Mouse (Mus musculus): Measurements from ENCODE around the gene Igf2.

DNA sequence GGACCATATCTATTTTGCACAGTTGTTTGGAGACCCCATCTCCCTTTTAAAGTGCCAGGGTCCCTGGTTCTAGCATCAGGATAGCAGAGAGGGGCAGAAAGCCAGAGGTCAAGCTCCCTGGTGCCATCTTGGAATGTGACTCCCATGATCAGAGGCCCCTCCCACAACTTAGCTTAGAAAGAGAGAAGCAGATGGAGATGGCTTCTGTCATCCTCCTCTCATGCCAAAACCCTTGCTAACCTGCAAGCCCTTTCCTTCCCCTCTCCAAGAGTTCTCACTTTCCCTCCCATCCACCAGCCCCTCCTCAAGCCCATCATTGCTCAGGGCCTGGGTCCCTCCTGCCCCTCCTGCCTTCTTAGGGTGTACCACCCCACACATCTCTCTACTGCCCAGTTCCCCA, 30.4 kb downstream of the Igf2 start:
- TF ChIP-seq CTCF (conservative IDR thresholded peaks at IDR 0.05; ENCODE audit: low read length) (no peak), POU5F1 (IDR thresholded peaks at IDR 0.05; ENCODE audit: borderline replicate concordance, low read length) (no peak), NANOG (IDR thresholded peaks at IDR 0.05; ENCODE audit: borderline replicate concordance, low read length) (no peak)

Data from E14TG2a.4 (cell line).